In genomic region chr6:124575155-124575678, GRCm38 (mm10) we compare ENCODE assay signal across 13 mouse cellular contexts. TPM values are rescaled to one million over a fixed set of nuclear protein-coding genes. Genes with fewer than 3 reads are reported as not detected.
A peak's percentile ranks its signal among the peaks of the same experiment; 100 is the strongest.
DNase-seq lines count a peak whose midpoint lies in the region; ATAC-seq and TF ChIP-seq lines count a peak whose summit lies in the region.
"Not testable (repeated sequence)": the region's sequence is repeated elsewhere in the genome, so short reads cannot be mapped to it uniquely, and the experiment has no call there.
"Had no signal": no experiment of that assay in that cellular context is flagged by ENCODE, and none has a peak within 500 bp of the region (broad histone marks: within the 10 kb centered on the region; RNA-seq: fewer than 3 reads in every experiment).

No protein-coding gene starts in this region.

- DNase-seq in adrenal gland, adult (ENCODE audit: inconsistent age in 2 of 2, low spot score in 1 of 2), result peak; percentile 15 to 56
- DNase-seq in heart, adult 11 months, result peak; percentile 58
- DNase-seq in liver, adult 2 months (ENCODE audit: extremely low read depth, low read depth, low spot score), result peak; percentile 75
- DNase-seq in liver, postnatal 0 days, result not testable (repeated sequence)

- ATAC-seq in liver, postnatal 0 days, result peak; percentile 50

- not testable (repeated sequence) for H3K4me1 ChIP-seq in liver, adult 2 months (ENCODE audit: control insufficient read depth, insufficient read depth, low read length); liver, postnatal 0 days (ENCODE audit: insufficient read depth)

- H3K79me2 ChIP-seq in liver, adult 2 months (ENCODE audit: control insufficient read depth, insufficient read depth, low read length), result not testable (repeated sequence)

- TF ChIP-seq POLR2A in liver, adult 2 months (IDR thresholded peaks at IDR 0.05; ENCODE audit: extremely low read depth, insufficient read depth, low read length), result not testable (repeated sequence)

- not testable (repeated sequence) for H3K4me2 ChIP-seq in liver, postnatal 0 days (ENCODE audit: low read depth, low read length)

- H3K36me3 ChIP-seq in liver, adult 2 months (ENCODE audit: control insufficient read depth, insufficient read depth, low read length); liver, postnatal 0 days (replicated peaks; ENCODE audit: insufficient read depth, low read length): not testable (repeated sequence)

- not testable (repeated sequence) for H3K27ac ChIP-seq in liver, adult 2 months (replicated peaks; ENCODE audit: insufficient read depth, low read depth, low read length); liver, postnatal 0 days (ENCODE audit: low read depth)

- H3K9me3 ChIP-seq in liver, postnatal 0 days (ENCODE audit: low read length), result not testable (repeated sequence)

- not testable (repeated sequence) for H3K9ac ChIP-seq in liver, adult 2 months (ENCODE audit: low read depth, low read length); liver, postnatal 0 days (replicated peaks)

- not testable (repeated sequence) for H3K27me3 ChIP-seq in liver, adult 2 months (ENCODE audit: control insufficient read depth, insufficient read depth, low read length); liver, postnatal 0 days (ENCODE audit: insufficient read depth, low read length)

- WGBS in liver, adult 2 months, result 62% methylated on average over 3 of the region's 3 CpGs
- whole genome bisulfite sequencing in liver, postnatal 0 days (ENCODE audit: insufficient replicate concordance), result 69% methylated on average over 3 of the region's 3 CpGs

- TF ChIP-seq EP300 in liver, postnatal 0 days (IDR thresholded peaks at IDR 0.05; ENCODE audit: low read depth), result not testable (repeated sequence)

- not testable (repeated sequence) for H3K4me3 ChIP-seq in liver, adult 2 months (ENCODE audit: insufficient read depth, low read depth, low read length); liver, postnatal 0 days (ENCODE audit: low read depth, low read length)

- TF ChIP-seq CTCF in liver, adult 2 months (IDR thresholded peaks at IDR 0.05; ENCODE audit: low read depth, low read length); liver, postnatal 0 days (IDR thresholded peaks at IDR 0.05; ENCODE audit: low read depth): not testable (repeated sequence)

RNA-seq across cellular contexts. Expression of gene C1rb, which starts 5.1 kb away (rescaled TPM):
- under 0.01 TPM in 1 of 2 replicates, not detected in the other for total RNA-seq in liver, adult 2 months (2014; rRNA removed)
- 0.12 TPM in 1 of 2 replicates, not detected in the other for polyA plus RNA-seq in liver, adult 2 months (2012; rRNA removed)
- polyA plus RNA-seq in liver, postnatal 0 days (2015; fragmentation: Nextera tagmentation; extraction: Ambion mirVana), result not detected in 2 replicates
- total RNA-seq: CH12.LX, ES-E14, MEL had no signal
- polyA plus RNA-seq: activated CD4-positive, CD25-positive, alpha-beta regulatory T cell, adult 4 months; brain, embryonic 14.5 days; C2C12; CD4-positive, CD25-positive, alpha-beta regulatory T cell, adult 4 months; cerebellum, adult 2 months; G1E had no signal

RNA-seq across cellular contexts. Expression of gene C1s1, which starts 33.1 kb away (rescaled TPM):
- total RNA-seq in liver, adult 2 months (2014; rRNA removed), result 384 and 554 TPM in 2 replicates
- 174 and 206 TPM in 2 replicates for polyA plus RNA-seq in liver, adult 2 months (2012; rRNA removed)
- 118 and 130 TPM in 2 replicates for polyA plus RNA-seq in liver, postnatal 0 days (2015; fragmentation: Nextera tagmentation; extraction: Ambion mirVana)
- polyA plus RNA-seq: activated CD4-positive, CD25-positive, alpha-beta regulatory T cell, adult 4 months; CD4-positive, CD25-positive, alpha-beta regulatory T cell, adult 4 months; G1E had no signal
